Comparison of ENCODE assay signal across 8 mouse cellular contexts in the genomic region with DNA sequence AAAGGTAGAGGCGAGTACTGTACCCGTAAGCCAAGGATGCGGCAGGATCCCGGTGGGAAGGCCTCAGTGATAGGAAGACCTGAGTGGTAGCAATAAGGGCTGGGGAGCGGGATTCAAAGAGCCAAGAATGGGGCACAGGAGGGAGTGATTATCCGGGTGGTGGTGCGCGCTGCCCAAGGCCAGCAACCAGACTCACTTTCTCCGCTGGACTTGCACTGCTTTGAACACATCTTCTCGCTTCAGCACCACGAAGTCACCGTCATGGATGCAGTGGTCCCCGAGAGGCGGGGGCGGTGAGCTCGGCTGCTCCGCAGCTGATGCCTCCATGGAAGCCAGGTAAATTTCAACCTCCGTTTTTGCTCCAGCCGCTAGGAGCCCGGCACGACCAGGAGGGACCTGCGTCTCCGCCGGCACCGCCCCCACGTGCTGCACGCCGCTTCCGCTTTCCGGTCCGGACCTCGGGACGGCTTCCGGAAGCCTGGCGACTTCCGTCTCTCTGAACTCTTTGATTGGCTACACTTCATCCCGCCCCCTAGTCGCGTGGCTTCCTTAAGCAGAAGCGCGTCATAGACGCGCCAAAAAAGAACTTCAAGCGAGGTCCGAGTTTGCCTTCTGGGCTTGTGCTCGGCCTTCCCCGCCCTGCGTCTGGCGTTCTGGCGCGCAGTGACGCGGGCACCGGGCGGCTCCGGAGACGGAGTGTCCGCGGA. TPM values are rescaled to one million over a fixed set of nuclear protein-coding genes. Genes with fewer than 3 reads are reported as not detected.
DNase-seq lines count a peak whose midpoint lies in the region; ATAC-seq and TF ChIP-seq lines count a peak whose summit lies in the region.

TSS of gene Trmt6 (minus strand) at position 448 of the 707 bp plus-strand sequence.
TSS of gene Mcm8 (plus strand) at position 534 of the 707 bp plus-strand sequence.

- no peak for TF ChIP-seq RAD21 in CH12.LX (IDR thresholded peaks at IDR 0.05; ENCODE audit: low read depth, low read length)

- peaks cover 35% of the 10 kb centered on the region for H3K79me2 ChIP-seq in CH12.LX (replicated peaks; ENCODE audit: control insufficient read depth, extremely low read depth, insufficient read depth, poor library complexity, severe bottlenecking)

- dilution Hi-C loops in CH12.LX (cut with MboI; ENCODE audit: extremely low pct_ligation_motif_present, extremely low pct_unique_long_range_greater_than_20kb, low sequenced_read_pairs): no loop called here

- no peaks in the 10 kb centered on the region for H3K9me3 ChIP-seq in CH12.LX (replicated peaks; ENCODE audit: low read length)
- H3K9me3 ChIP-seq in forebrain, embryonic 11.5 days (ENCODE audit: control insufficient read depth, low read length): no peaks in the 10 kb centered on the region
- H3K9me3 ChIP-seq in heart, embryonic 16.5 days (replicated peaks; ENCODE audit: control insufficient read depth, low read length): no peaks in the 10 kb centered on the region
- H3K9me3 ChIP-seq in liver, embryonic 15.5 days (replicated peaks): no peaks in the 10 kb centered on the region
- H3K9me3 ChIP-seq in neural tube, embryonic 12.5 days: no peaks in the 10 kb centered on the region

- peak; percentile 100 for ATAC-seq in forebrain, embryonic 11.5 days (replicated peaks; ENCODE audit: low FRiP score)
- peak; percentile 100 for ATAC-seq in heart, embryonic 16.5 days (replicated peaks; ENCODE audit: extremely low read depth, insufficient read depth, low FRiP score)
- peak; percentile 97 for ATAC-seq in liver, embryonic 15.5 days (ENCODE audit: insufficient read depth)
- peak; percentile 100 for ATAC-seq in neural tube, embryonic 12.5 days (ENCODE audit: low FRiP score, low read depth)

- under 1% methylated on average over 59 of the region's 59 CpGs for WGBS in forebrain, embryonic 11.5 days
- WGBS in heart, embryonic 16.5 days: under 1% methylated on average over 59 of the region's 59 CpGs
- under 1% methylated on average over 59 of the region's 59 CpGs for WGBS in liver, embryonic 15.5 days (ENCODE audit: insufficient replicate concordance)
- WGBS in neural tube, embryonic 12.5 days: under 1% methylated on average over 59 of the region's 59 CpGs

- peak within 1 kb of the TSS; percentile 36 for H3K27ac ChIP-seq in CH12.LX (ENCODE audit: insufficient read depth, low read depth)
- H3K27ac ChIP-seq in forebrain, embryonic 11.5 days (ENCODE audit: low read depth, low read length): peak within 1 kb of the TSS; percentile 60; the same call in 1 of the 2 replicates
- peak within 1 kb of the TSS; percentile 65 for H3K27ac ChIP-seq in heart, embryonic 16.5 days (ENCODE audit: low read length)
- H3K27ac ChIP-seq in liver, embryonic 15.5 days (replicated peaks): peak within 1 kb of the TSS; percentile 89
- no peak within 1 kb of the TSS for H3K27ac ChIP-seq in neural tube, embryonic 12.5 days

- peak; percentile 92 for TF ChIP-seq POLR2A in CH12.LX (IDR thresholded peaks at IDR 0.05; ENCODE audit: low read depth, low read length)

- peak within 1 kb of the TSS; percentile 91 for H3K9ac ChIP-seq in CH12.LX (ENCODE audit: insufficient read depth, low read depth)
- peak within 1 kb of the TSS; percentile 84 for H3K9ac ChIP-seq in forebrain, embryonic 11.5 days (ENCODE audit: low read length)
- H3K9ac ChIP-seq in heart, embryonic 16.5 days (ENCODE audit: low read length): peak within 1 kb of the TSS; percentile 80
- H3K9ac ChIP-seq in liver, embryonic 15.5 days: peak within 1 kb of the TSS; percentile 80
- peak within 1 kb of the TSS; percentile 69 for H3K9ac ChIP-seq in neural tube, embryonic 12.5 days

- peak; percentile 99 for DNase-seq in CH12.LX (ENCODE audit: extremely low read depth)
- peak; percentile 99 for DNase-seq in c-Kit-positive CD71-positive TER-119-negative erythroid progenitor cells, embryonic 14.5 days (ENCODE audit: low read depth)
- peak; percentile 96 for DNase-seq in forebrain, embryonic 11.5 days (ENCODE audit: low spot score)
- peak; percentile 96 to 97 for DNase-seq in kidney, postnatal 36 days
- peak; percentile 98 for DNase-seq in telencephalon, adult 2 months (ENCODE audit: low read depth, low spot score)

- peak within 1 kb of the TSS; percentile 81 to 95 (median 94) for H3K4me3 ChIP-seq in CH12.LX (replicated peaks in 1 of 3; ENCODE audit: low read depth in 2 of 3, low read length in 2 of 3, poor library complexity in 1 of 3)
- H3K4me3 ChIP-seq in forebrain, embryonic 11.5 days (ENCODE audit: low read depth, low read length): peak within 1 kb of the TSS; percentile 79
- peak within 1 kb of the TSS; percentile 83 for H3K4me3 ChIP-seq in heart, embryonic 16.5 days (ENCODE audit: low read length)
- peak within 1 kb of the TSS; percentile 84 for H3K4me3 ChIP-seq in liver, embryonic 15.5 days (replicated peaks)
- peak within 1 kb of the TSS; percentile 76 for H3K4me3 ChIP-seq in neural tube, embryonic 12.5 days

- no peaks in the 10 kb centered on the region for H3K27me3 ChIP-seq in CH12.LX (replicated peaks)
- no peaks in the 10 kb centered on the region for H3K27me3 ChIP-seq in forebrain, embryonic 11.5 days (ENCODE audit: control insufficient read depth, insufficient read depth, low read length)
- no peaks in the 10 kb centered on the region for H3K27me3 ChIP-seq in heart, embryonic 16.5 days (ENCODE audit: control insufficient read depth, insufficient read depth, low read length)
- H3K27me3 ChIP-seq in liver, embryonic 15.5 days: no peaks in the 10 kb centered on the region
- no peaks in the 10 kb centered on the region for H3K27me3 ChIP-seq in neural tube, embryonic 12.5 days (replicated peaks)

- 0 out of 4 replicates have a peak, but pooled peaks of 1 of the 2 experiments have one; percentile 12 for TF ChIP-seq CTCF in CH12.LX (conservative IDR thresholded peaks at IDR 0.05 in 1 of 2, IDR thresholded peaks at IDR 0.05 in 1 of 2; ENCODE audit: low read depth in 2 of 2, low read length in 2 of 2)

- in situ Hi-C loops in CH12.LX (cut with MboI; ENCODE audit: low pct_ligation_motif_present, low pct_unique_long_range_greater_than_20kb, low sequenced_read_pairs): no loop called here

- peaks cover 28 to 62% of the 10 kb centered on the region in 2 experiments for H3K36me3 ChIP-seq in CH12.LX (replicated peaks in 1 of 2; ENCODE audit: control insufficient read depth in 1 of 2, insufficient read depth in 1 of 2, low read length in 1 of 2)
- no peaks in the 10 kb centered on the region for H3K36me3 ChIP-seq in forebrain, embryonic 11.5 days (ENCODE audit: control insufficient read depth, insufficient read depth, low read length)
- H3K36me3 ChIP-seq in heart, embryonic 16.5 days (ENCODE audit: control insufficient read depth, insufficient read depth): peaks cover 13% of the 10 kb centered on the region; the same call in 1 of the 2 replicates
- peaks cover 15% of the 10 kb centered on the region for H3K36me3 ChIP-seq in liver, embryonic 15.5 days (replicated peaks)
- H3K36me3 ChIP-seq in neural tube, embryonic 12.5 days: peaks cover 23% of the 10 kb centered on the region

- H3K4me1 ChIP-seq in CH12.LX (ENCODE audit: control insufficient read depth in 1 of 2, insufficient read depth in 2 of 2): peaks cover 5 to 21% of the 10 kb centered on the region in 2 experiments; a peak in 3 of 4 replicates
- no peaks in the 10 kb centered on the region; the same call in 1 of the 2 replicates for H3K4me1 ChIP-seq in forebrain, embryonic 11.5 days (replicated peaks; ENCODE audit: control insufficient read depth, insufficient read depth, low read length)
- H3K4me1 ChIP-seq in heart, embryonic 16.5 days (ENCODE audit: control insufficient read depth, insufficient read depth, low read length): peaks cover 5% of the 10 kb centered on the region; the same call in 1 of the 2 replicates
- peaks cover 26% of the 10 kb centered on the region for H3K4me1 ChIP-seq in liver, embryonic 15.5 days (replicated peaks)
- peaks cover 10% of the 10 kb centered on the region; the same call in 1 of the 2 replicates for H3K4me1 ChIP-seq in neural tube, embryonic 12.5 days

- H3K4me2 ChIP-seq in CH12.LX (ENCODE audit: insufficient read depth, low read depth, poor library complexity, severe bottlenecking): peak within 1 kb of the TSS; percentile 85
- H3K4me2 ChIP-seq in forebrain, embryonic 11.5 days (ENCODE audit: low read depth, low read length, severe bottlenecking): peak within 1 kb of the TSS; percentile 65
- peak within 1 kb of the TSS; percentile 82 for H3K4me2 ChIP-seq in heart, embryonic 16.5 days (ENCODE audit: low read depth, low read length)
- H3K4me2 ChIP-seq in liver, embryonic 15.5 days: peak within 1 kb of the TSS; percentile 93
- H3K4me2 ChIP-seq in neural tube, embryonic 12.5 days (replicated peaks): peak within 1 kb of the TSS; percentile 85

- no peak for TF ChIP-seq EP300 in CH12.LX (IDR thresholded peaks at IDR 0.05; ENCODE audit: low read length)

TF ChIP-seq in CH12.LX, 34 proteins besides CTCF, POLR2A, EP300 and RAD21 (continues in another document):
- TF ChIP-seq TBP (conservative IDR thresholded peaks at IDR 0.05; ENCODE audit: low read depth, low read length): peak; percentile 82
- peak; percentile 100 for TF ChIP-seq ELF1 (IDR thresholded peaks at IDR 0.05; ENCODE audit: low read depth, low read length)
- peak; percentile 52 for TF ChIP-seq USF2 (conservative IDR thresholded peaks at IDR 0.05; ENCODE audit: low read depth, low read length)
- peak; percentile 93 for TF ChIP-seq HCFC1 (IDR thresholded peaks at IDR 0.05; ENCODE audit: low read depth, low read length)
- no peak for TF ChIP-seq ZC3H11A (IDR thresholded peaks at IDR 0.05; ENCODE audit: low read depth, low read length)
- peak; percentile 96 for TF ChIP-seq MYC (IDR thresholded peaks at IDR 0.05; ENCODE audit: low read depth, low read length)
- peak; percentile 93 for TF ChIP-seq BHLHE40 (IDR thresholded peaks at IDR 0.05; ENCODE audit: low read depth, low read length)

RNA-seq across cellular contexts. Expression of gene Trmt6, which starts in this region (rescaled TPM):
- total RNA-seq in CH12.LX (2012; rRNA removed) (35.1 and 53.0 TPM in 2 replicates), CH12.LX (2014; rRNA removed) (77.6 and 84.5 TPM in 2 replicates)
- polyA plus RNA-seq in CH12.LX (2012; ENCODE audit: insufficient read length, low read depth): 89.9 and 92.5 TPM in 2 replicates
- polyA plus RNA-seq in forebrain, embryonic 11.5 days (2014; fragmentation: Nextera tagmentation; extraction: Ambion mirVana): 37.4 and 37.9 TPM in 2 replicates
- polyA plus RNA-seq in heart, embryonic 16.5 days (2015; fragmentation: Nextera tagmentation; extraction: Ambion mirVana): 15.1 and 16.1 TPM in 2 replicates
- 9.9 and 12.9 TPM in 2 replicates for polyA plus RNA-seq in liver, embryonic 15.5 days (2015; fragmentation: Nextera tagmentation; extraction: Ambion mirVana)
- polyA plus RNA-seq in neural tube, embryonic 12.5 days (2016; fragmentation: Nextera tagmentation; extraction: Ambion mirVana): 28.5 and 30.6 TPM in 2 replicates

RNA-seq across cellular contexts. Expression of gene Mcm8, which starts in this region (rescaled TPM):
- total RNA-seq in CH12.LX (2012; rRNA removed): 22.1 and 24.7 TPM in 2 replicates
- 24.9 and 26.9 TPM in 2 replicates for total RNA-seq in CH12.LX (2014; rRNA removed)
- 24.6 and 25.1 TPM in 2 replicates for polyA plus RNA-seq in CH12.LX (2012; ENCODE audit: insufficient read length, low read depth)
- 28.6 and 32.4 TPM in 2 replicates for polyA plus RNA-seq in forebrain, embryonic 11.5 days (2014; fragmentation: Nextera tagmentation; extraction: Ambion mirVana)
- 8.7 and 10.0 TPM in 2 replicates for polyA plus RNA-seq in heart, embryonic 16.5 days (2015; fragmentation: Nextera tagmentation; extraction: Ambion mirVana)
- 5.4 and 5.9 TPM in 2 replicates for polyA plus RNA-seq in liver, embryonic 15.5 days (2015; fragmentation: Nextera tagmentation; extraction: Ambion mirVana)
- 12.5 and 13.0 TPM in 2 replicates for polyA plus RNA-seq in neural tube, embryonic 12.5 days (2016; fragmentation: Nextera tagmentation; extraction: Ambion mirVana)
